Mouse (Mus musculus): ENCODE data around the gene Pigl.

The Pigl gene

GRCm38 (mm10) chr11:62558961-62559646 is 100.8 kb downstream of the Pigl start:
- peak; percentile 45 for DNase-seq (ENCODE audit: low spot score)

DNA sequence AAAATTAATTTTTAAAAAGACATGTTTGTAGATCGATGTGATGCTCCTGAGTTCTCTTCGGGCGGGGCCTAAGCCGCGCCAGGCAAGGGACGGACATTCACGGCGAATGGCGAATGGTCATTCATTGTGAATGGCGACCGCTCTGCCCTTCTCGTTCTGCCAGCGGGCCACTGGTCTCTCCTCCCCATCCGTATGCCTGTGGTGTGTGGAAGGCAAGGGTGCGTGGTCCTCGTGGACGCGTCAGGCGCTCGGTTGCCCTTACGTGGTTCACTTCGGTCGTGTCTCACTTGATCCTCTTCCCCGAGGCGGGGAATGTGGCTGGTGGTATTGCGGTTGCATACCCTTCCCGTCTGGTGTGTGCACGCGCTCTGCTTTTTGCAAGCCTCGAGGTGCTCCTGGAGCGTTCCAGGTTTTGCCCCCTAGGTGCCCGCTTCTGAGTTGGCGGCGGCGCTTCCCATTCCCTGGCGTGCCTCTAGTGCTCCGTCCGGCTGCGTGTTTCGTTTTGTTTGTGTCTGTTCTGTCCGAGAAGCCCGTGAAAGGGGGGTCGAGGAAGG is 102.3 kb downstream of the Pigl start:
- DNase-seq (ENCODE audit: low spot score), result peak; percentile 31

DNA sequence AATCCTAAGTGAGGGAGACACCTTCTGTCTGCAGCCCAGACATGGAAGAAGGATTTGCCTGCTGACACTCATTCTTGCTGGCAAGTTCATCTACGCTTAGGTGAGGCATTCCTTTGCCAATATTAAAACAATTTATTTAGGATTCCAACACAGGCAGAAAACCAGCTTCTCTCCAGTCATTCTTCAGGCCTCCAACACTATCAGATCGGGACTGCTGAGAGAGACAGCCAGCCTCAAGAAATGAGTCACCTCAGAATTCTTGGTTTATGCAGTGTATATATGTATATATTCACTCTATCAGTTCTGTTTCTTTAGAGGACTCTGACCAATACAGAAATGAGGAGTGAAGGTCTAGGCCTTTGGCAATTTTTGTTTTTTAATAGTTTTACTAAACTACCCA is 105.3 kb downstream of the Pigl start:
- no peak for DNase-seq (ENCODE audit: low spot score)
